Mouse (Mus musculus) hindbrain, embryonic 14.5 days (tissue): ENCODE results near the gene Myo15. TPM values are rescaled to one million over a fixed set of nuclear protein-coding genes. Genes with fewer than 3 reads are reported as not detected.
A peak's percentile ranks its signal among the peaks of the same experiment; 100 is the strongest.

Experiments used
- ATAC-seq: fragments of 200-750 bp; cut with Nextera tagmentation; 2 replicates; pipeline ENCODE4 v1.8.0; 2017; ENCODE audit warnings: moderate number of reproducible peaks, mild to moderate bottlenecking, moderate TSS enrichment, moderate library complexity; ENCODE audit not compliant: low FRiP score
- DNase-seq: peaks from one replicate; pipeline ENCODE4 v3.0.0-alpha.2; 2015; ENCODE audit warnings: low spot score
- H3K27ac ChIP-seq: fragments of 300-500 bp; sonication (generic); 2 replicates; pipeline ENCODE4 v1.5.1; 2014; ENCODE audit warnings: mild to moderate bottlenecking, moderate library complexity
- H3K27me3 ChIP-seq: fragments of 300-500 bp; sonication (generic); 2 replicates; pipeline ENCODE4 v1.6.1; 2014; ENCODE audit warnings: mild to moderate bottlenecking, low read length, mixed read lengths; ENCODE audit not compliant: control insufficient read depth, insufficient read depth
- H3K36me3 ChIP-seq: fragments of 300-500 bp; sonication (generic); replicated peaks from 2 replicates; pipeline ENCODE4 v1.6.1; 2014; ENCODE audit not compliant: control insufficient read depth, insufficient read depth
- H3K4me1 ChIP-seq: fragments of 300-500 bp; sonication (generic); replicated peaks from 2 replicates; pipeline ENCODE4 v1.6.1; 2014; ENCODE audit warnings: antibody characterized with exemption, low read length, mixed read lengths; ENCODE audit not compliant: control insufficient read depth, insufficient read depth
- H3K4me2 ChIP-seq: fragments of 300-500 bp; sonication (generic); replicated peaks from 2 replicates; pipeline ENCODE4 v1.6.1; 2014; ENCODE audit warnings: mild to moderate bottlenecking, moderate library complexity
- H3K4me3 ChIP-seq: fragments of 300-500 bp; sonication (generic); replicated peaks from 2 replicates; pipeline ENCODE4 v1.5.1; 2014; ENCODE audit warnings: mild to moderate bottlenecking, low read length
- H3K9ac ChIP-seq: fragments of 300-500 bp; sonication (generic); 2 replicates; pipeline ENCODE4 v1.6.1; 2014
- H3K9me3 ChIP-seq: fragments of 300-500 bp; sonication (generic); 2 replicates; pipeline ENCODE4 v1.6.1; 2016; ENCODE audit warnings: low read length; ENCODE audit not compliant: control insufficient read depth
- WGBS: fragments of 180-500 bp; shearing (Covaris S2); extraction: QIAGEN DNeasy Blood & Tissue Kit; methylation state at CpG from one replicate; pipeline ENCODE4 v1.1.7; 2014; 5-methylcytosine and 5-hydroxymethylcytosine counted together
- polyA plus RNA-seq: library from polyadenylated mRNA; unstranded; fragments of >200 nt; fragmentation: Nextera tagmentation; extraction: Ambion mirVana; gene quantifications from 2 replicates; pipeline ENCODE4 v1.2.1, GENCODE M21; 2014

The Myo15 gene
- polyA plus RNA-seq, 1 experiment from 2014 or later = 0.31 TPM

DNA sequence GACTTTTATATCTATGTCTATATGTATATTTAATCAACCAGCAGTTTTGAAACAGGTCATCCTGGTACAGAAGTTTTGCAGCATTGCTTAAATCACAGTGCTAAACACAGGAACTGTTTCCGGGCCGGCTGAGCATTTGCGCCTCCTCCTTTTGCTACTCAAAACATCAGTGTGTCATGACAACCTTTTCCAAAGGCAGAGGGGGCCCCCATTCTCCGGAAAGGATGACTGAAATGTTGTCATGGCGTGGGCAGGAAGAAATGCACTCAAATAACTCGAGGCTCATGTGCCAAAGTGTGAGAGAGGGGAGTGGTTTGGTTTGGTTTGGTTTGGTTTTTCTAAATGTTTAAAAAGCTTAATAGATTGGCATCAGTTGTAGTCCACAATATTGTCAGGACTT is 26.2 kb upstream of the Myo15 start:
- ATAC-seq (no peak), DNase-seq (no peak)
- H3K4me1 ChIP-seq = no peaks in the 10 kb centered on the region
- no peak overlapping the region for H3K27ac ChIP-seq
- no peaks in the 10 kb centered on the region for H3K27me3 ChIP-seq
- no peak overlapping the region for H3K4me3 ChIP-seq
- H3K9me3 ChIP-seq = no peaks in the 10 kb centered on the region
- no peak overlapping the region for H3K4me2 ChIP-seq
- H3K9ac ChIP-seq = no peak overlapping the region
- peaks cover 58% of the 10 kb centered on the region for H3K36me3 ChIP-seq
- 90% methylated on average over 6 of the region's 6 CpGs for WGBS

DNA sequence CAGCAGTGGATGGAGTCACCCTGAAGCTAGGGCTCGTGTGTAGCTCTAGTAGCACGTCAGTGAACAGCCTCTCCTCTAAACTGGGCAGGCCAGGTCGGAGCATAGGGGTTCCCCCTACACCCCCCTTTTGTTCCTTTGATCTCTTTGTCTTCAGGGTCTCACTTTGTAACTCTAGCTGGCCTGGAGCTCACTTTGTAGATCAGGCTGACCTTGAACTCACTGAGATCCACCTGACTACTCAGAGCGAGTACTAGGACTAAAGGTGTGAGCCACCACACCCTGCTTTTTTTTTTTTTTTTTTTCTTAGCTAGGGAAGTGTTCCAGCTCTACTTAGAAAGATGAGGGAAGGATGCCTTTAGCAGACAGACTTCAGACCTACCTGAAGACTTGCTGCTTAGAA is 25.1 kb upstream of the Myo15 start:
- Histone ChIP-seq H3K4me1 (no peaks in the 10 kb centered on the region), H3K9ac (no peak overlapping the region), H3K36me3 (peaks cover 46% of the 10 kb centered on the region), H3K9me3 (no peaks in the 10 kb centered on the region), H3K4me2 (no peak overlapping the region), H3K27ac (no peak overlapping the region), H3K4me3 (no peak overlapping the region), H3K27me3 (no peaks in the 10 kb centered on the region)
- 84% methylated on average over 4 of the region's 4 CpGs for WGBS
- DNase-seq = no peak
- no peak for ATAC-seq

GRCm38 (mm10) chr11:60454080-60454744 is 14.9 kb upstream of the Myo15 start, which contains the start of gene Drg2:
Gene Drg2 (plus strand): TSS chr11:60454591.
- Histone ChIP-seq H3K9me3 (no peaks in the 10 kb centered on the region), H3K4me1 (peaks cover 8% of the 10 kb centered on the region), H3K4me2 (peak within 1 kb of the TSS; percentile 95), H3K4me3 (peak within 1 kb of the TSS; percentile 73), H3K9ac (peak within 1 kb of the TSS; percentile 85), H3K36me3 (peaks cover 31% of the 10 kb centered on the region), H3K27ac (peak within 1 kb of the TSS; percentile 57; the same call in 1 of the 2 replicates), H3K27me3 (no peaks in the 10 kb centered on the region)
- WGBS = 5% methylated on average over 27 of the region's 27 CpGs
- ATAC-seq = peak; percentile 93
- peak; percentile 95 for DNase-seq

DNA sequence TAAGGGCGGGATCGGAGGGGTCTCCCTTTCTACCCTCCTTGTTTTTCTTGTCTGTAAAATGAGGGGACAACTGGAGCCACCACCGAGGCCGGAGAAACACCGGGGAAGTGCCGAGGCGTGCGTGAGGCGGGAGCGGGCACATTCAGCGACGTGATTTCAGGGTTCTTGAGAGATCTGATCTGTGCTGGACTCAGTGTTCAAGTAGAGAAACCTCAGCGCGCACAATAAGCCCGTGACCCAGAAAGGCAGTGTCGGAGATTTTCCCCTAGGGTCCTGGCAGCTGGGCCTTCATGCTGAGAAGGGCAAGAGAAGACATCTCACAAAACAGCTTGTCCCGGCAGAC is 14.4 kb upstream of the Myo15 start:
- Histone ChIP-seq H3K4me2 (peak overlapping the region; percentile 95), H3K27me3 (no peaks in the 10 kb centered on the region), H3K9me3 (no peaks in the 10 kb centered on the region), H3K27ac (0 out of 2 replicates have a peak overlapping the region, but pooled peaks have one; percentile 57), H3K4me1 (peaks cover 8% of the 10 kb centered on the region), H3K4me3 (peak overlapping the region; percentile 73), H3K36me3 (peaks cover 36% of the 10 kb centered on the region), H3K9ac (peak overlapping the region; percentile 85)
- under 1% methylated on average over 17 of the region's 17 CpGs for WGBS
- no peak for DNase-seq
- ATAC-seq = peak; percentile 57; the same call in 1 of the 2 replicates

DNA sequence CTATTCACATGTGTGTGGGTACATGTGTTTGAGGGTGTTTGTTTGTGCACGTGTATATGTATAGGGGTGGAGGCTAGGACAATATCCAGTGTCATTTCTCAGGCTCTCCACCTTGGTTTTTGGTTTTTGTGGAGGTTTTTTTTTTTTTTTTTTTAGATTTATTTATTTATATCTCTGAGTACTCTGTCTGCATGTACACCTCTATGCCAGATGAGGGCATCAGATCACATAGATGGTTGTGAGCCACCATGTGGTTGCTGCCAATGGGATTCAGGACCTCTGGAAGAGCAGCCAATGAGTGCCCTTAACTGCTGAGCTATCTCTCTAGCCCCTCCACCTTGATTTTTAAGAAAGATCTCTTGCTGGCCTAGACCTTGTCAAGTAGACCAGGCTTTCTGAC is 11.2 kb upstream of the Myo15 start:
- no peak overlapping the region for H3K4me2 ChIP-seq
- peaks cover 68% of the 10 kb centered on the region for H3K36me3 ChIP-seq
- ATAC-seq = no peak
- H3K4me1 ChIP-seq = peaks cover 8% of the 10 kb centered on the region
- no peak overlapping the region for H3K4me3 ChIP-seq
- H3K27me3 ChIP-seq = no peaks in the 10 kb centered on the region
- no peaks in the 10 kb centered on the region for H3K9me3 ChIP-seq
- H3K27ac ChIP-seq = no peak overlapping the region
- 95% methylated on average over 1 of the region's 1 CpGs for WGBS
- DNase-seq = no peak
- H3K9ac ChIP-seq = no peak overlapping the region

GRCm38 (mm10) chr11:60465943-60466380 is 3.2 kb upstream of the Myo15 start:
- H3K27ac ChIP-seq = no peak overlapping the region
- ATAC-seq (no peak), DNase-seq (no peak)

DNA sequence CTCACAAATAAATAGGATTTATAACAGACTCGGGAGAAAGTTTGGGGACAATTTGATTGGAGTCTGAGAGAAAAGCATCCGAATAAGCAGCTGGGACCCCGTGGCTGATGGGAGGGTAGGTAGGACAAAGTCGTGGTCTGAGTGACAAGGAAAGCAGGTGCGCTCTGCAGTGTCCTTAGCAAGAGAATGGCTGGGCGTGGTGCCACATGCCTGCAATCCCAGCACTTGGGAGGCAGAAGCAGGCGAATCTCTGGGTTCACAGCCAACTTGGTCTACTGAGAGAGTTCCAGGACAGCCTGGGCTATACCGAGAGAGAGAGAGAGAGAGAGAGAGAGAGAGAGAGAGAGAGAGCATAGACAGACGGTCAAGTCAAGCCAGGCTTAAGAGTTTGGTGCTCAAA is 1.6 kb downstream of the Myo15 start:
- no peaks in the 10 kb centered on the region for H3K27me3 ChIP-seq
- H3K9me3 ChIP-seq = no peaks in the 10 kb centered on the region
- H3K9ac ChIP-seq = no peak overlapping the region
- no peak for DNase-seq
- no peak overlapping the region for H3K4me2 ChIP-seq
- 86% methylated on average over 9 of the region's 9 CpGs for WGBS
- no peak overlapping the region for H3K4me3 ChIP-seq
- H3K27ac ChIP-seq = no peak overlapping the region
- no peak for ATAC-seq
- H3K4me1 ChIP-seq = no peaks in the 10 kb centered on the region
- peaks cover 44% of the 10 kb centered on the region for H3K36me3 ChIP-seq

More at GRCm38 (mm10) chr11:60465943-60466380, 3.2 kb upstream of the Myo15 start:
- H3K4me3 ChIP-seq = no peak overlapping the region
- H3K9ac ChIP-seq = no peak overlapping the region
- H3K36me3 ChIP-seq = peaks cover 92% of the 10 kb centered on the region
- H3K27me3 ChIP-seq = no peaks in the 10 kb centered on the region
- no peaks in the 10 kb centered on the region for H3K4me1 ChIP-seq
- 98% methylated on average over 2 of the region's 2 CpGs for WGBS
- no peak overlapping the region for H3K4me2 ChIP-seq
- no peaks in the 10 kb centered on the region for H3K9me3 ChIP-seq

DNA sequence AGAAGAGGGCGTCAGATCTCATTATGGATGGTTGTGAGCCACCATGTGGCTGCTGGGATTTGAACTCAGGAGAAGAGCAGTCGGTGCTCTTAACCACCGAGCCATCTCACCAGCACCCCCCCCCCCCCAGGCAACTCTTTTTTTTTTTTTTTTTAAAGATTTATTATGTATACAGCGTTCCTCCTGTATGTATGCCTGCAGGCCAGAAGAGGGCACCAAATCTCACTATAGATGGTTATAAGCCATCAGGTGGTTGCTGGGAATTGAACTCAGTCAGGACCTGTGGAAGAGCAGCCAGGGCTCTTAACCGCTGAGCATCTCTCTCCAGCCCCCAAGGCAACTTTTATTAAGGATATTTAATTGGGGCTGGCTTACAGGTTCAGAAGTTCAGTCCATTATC is 5.4 kb downstream of the Myo15 start:
- Histone ChIP-seq H3K27ac (no peak overlapping the region), H3K4me2 (no peak overlapping the region), H3K4me1 (no peaks in the 10 kb centered on the region), H3K4me3 (no peak overlapping the region), H3K9me3 (no peaks in the 10 kb centered on the region), H3K36me3 (peaks cover 7% of the 10 kb centered on the region), H3K27me3 (no peaks in the 10 kb centered on the region), H3K9ac (no peak overlapping the region)
- DNase-seq = no peak
- no peak for ATAC-seq
- 81% methylated on average over 5 of the region's 5 CpGs for WGBS

GRCm38 (mm10) chr11:60475668-60476362 is 6.7 kb downstream of the Myo15 start:
- no peak for ATAC-seq
- no peaks in the 10 kb centered on the region for H3K36me3 ChIP-seq

More at GRCm38 (mm10) chr11:60475668-60476362, 6.7 kb downstream of the Myo15 start:
- no peak overlapping the region for H3K9ac ChIP-seq
- H3K4me3 ChIP-seq = no peak overlapping the region
- DNase-seq = no peak
- WGBS = 92% methylated on average over 5 of the region's 5 CpGs
- no peak overlapping the region for H3K27ac ChIP-seq
- H3K9me3 ChIP-seq = no peaks in the 10 kb centered on the region
- no peak overlapping the region for H3K4me2 ChIP-seq
- no peaks in the 10 kb centered on the region for H3K4me1 ChIP-seq
- H3K27me3 ChIP-seq = no peaks in the 10 kb centered on the region
